Mouse (Mus musculus) right cerebral cortex, postnatal 36 days (tissue): ENCODE measurements around the gene D1Pas1.
A peak's percentile ranks its signal among the peaks of the same experiment; 100 is the strongest.

Source experiments
- DNase-seq, 2 experiments: peaks; one replicate each; pipeline ENCODE4 v3.0.0; 2022; ENCODE audit warnings: low spot score in 2 of 2, mixed read lengths in 1 of 2

The D1Pas1 gene

GRCm38 (mm10) chr1:186967201-186967812, at the start of gene D1Pas1:
Gene D1Pas1 (plus strand): TSS chr1:186967416.
- no peak for DNase-seq

GRCm38 (mm10) chr1:186922489-186923370, 44.5 kb upstream of the D1Pas1 start:
- no peak for DNase-seq

- DNase-seq, result no peak
These were observed 43.2 kb upstream of the D1Pas1 start for GRCm38 (mm10) chr1:186924027-186924426.

DNA sequence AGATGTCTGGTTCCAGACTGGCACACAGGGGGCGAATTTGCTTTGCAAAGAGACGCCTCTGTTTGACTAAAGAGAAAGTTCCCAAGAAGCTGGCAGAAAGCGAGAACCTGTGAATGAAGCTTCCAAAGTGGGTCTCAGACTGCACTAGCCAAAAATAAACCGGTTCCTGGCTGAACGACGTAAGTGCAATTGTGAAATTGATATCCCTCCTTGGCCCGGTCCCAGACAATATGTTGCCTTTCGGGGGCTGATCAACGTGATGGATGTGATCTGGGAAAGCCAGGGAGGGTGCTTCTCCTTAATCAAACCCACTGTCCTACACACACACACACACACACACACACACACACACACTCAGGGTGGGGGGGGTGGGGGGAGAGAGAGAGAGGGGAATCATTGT, 41.8 kb upstream of the D1Pas1 start:
- DNase-seq, result peak in 1 of 2 experiments; percentile 1

GRCm38 (mm10) chr1:186926316-186926949, 40.8 kb upstream of the D1Pas1 start:
- no peak for DNase-seq

- DNase-seq, result no peak
These were observed 40.3 kb upstream of the D1Pas1 start for GRCm38 (mm10) chr1:186926950-186927316.

DNA sequence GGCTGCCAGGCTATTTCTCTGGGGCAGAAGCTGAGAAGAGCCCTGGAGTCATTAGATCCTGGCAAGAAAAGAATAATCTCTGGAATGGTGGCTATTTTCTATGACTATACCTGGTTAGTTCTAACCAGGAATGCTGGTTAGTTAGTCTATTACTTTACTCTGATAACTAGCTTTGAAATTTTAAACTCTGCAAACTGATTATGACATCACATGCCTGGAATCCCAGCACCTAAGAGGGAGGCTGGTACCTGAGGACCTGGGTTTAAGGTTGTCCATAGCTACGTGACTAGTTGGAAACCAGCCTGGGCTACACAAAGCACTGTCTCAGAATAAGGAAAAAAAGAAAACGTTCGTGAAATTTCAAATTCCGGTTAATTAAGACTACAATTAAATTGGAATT, 39.7 kb upstream of the D1Pas1 start:
- DNase-seq, result no peak

DNA sequence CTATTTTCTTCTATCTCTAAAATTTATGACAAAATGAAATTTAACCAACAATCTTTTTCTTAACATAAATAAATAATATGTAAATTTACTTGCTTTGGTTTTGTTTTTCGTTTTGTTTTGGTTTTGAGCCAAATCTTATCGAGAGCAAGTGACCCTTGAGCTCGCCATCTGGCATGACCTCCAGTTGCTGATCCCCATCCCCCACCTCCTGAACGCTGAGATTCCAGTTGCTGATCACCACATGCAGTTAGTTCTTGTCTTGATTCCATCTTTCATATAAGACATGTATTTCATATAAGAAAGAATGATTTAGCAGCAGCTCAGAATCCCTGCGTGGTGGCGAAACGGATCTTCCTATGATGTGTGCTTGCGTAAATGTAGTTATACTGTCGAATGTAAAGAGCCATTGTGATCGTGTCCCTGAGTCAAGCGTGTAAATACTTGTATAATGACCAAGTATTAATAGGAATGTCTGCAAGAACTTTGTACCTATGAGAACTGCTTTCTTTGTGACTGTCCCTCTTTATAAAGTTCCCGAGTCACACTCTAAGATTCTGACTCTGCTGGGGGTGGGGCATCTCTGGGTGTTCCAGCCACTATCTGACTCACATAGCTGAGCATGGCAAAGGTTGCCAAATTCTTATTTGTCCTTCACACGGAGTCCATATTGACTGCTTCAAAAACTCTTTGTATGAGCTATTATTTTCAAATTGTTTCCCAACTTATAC, 36.9 kb upstream of the D1Pas1 start:
- no peak for DNase-seq

GRCm38 (mm10) chr1:186930888-186931233, 36.4 kb upstream of the D1Pas1 start:
- DNase-seq, result no peak

DNA sequence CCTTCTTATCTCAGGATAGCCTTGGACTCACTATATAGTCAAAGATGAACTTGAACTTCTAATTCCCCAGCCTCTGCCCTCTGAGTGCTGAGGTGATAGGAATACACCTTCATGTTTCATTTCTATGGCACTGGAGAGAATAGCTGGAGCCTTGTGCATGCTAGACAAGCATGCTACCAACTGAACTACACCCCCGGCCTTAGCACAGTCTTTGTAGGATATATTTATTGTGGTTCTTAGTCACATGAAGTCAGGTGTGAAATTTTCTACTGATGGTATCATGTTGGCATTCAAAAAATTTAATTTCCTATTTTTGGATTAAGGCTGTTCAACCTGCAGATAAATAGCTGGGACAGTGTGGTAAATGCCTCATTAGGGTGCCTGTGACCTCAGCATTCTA, 33.0 kb upstream of the D1Pas1 start:
- no peak for DNase-seq

DNA sequence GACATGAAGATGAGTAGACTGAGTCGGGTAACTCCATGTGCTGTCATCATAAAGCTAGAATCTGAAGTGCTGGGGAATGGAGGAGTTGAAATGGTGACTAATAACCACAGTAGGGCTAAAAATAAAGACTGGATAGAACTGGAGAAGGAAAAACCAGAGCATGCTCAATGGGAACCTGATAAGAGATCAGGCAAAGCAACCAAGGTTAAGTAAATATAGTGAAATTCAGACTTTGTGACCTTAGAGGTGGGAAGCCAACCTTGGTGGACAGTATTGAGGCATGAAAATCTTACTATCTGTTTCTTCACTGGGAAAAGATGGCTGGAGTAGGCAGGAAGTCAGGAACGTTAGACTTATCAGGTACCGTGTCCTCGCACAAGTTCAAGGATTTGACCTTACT, 14.8 kb upstream of the D1Pas1 start:
- DNase-seq, result no peak

GRCm38 (mm10) chr1:186954591-186954990, 12.6 kb upstream of the D1Pas1 start:
- no peak for DNase-seq

GRCm38 (mm10) chr1:186959380-186959779, 7.8 kb upstream of the D1Pas1 start:
- no peak for DNase-seq

DNA sequence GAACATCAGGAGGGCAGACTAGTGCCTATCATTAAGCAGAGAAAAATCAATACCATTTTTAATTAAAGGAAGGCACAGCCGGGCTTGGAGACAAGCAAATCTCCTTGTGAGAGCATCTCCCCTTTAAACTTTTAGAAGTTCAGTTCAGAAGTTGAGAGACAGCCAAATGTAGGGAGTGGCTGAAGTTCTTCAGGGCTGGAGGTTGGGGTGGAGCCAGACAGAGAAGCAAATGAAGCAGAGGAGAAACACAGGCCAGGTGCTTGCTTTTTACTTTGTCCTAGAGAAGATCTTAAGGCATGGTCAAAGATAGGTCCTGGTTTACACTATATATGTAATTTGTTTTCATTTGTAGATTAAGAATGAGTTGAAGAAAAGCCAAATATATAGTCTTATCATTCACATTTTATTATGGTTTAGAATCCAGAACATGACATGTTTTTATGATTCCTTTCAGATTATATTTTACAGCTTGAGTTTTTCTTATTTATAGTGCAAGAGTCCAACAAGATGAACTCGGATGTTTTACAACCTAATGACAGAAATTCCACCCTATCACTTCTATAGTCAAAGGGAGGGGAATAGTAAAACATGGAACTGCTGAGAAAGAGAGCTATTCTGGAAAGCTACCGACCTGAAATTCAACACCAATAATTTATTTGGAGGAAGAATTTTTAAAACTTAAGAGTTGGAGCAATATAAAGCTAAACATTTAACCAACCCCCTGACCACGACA, 2.9 kb upstream of the D1Pas1 start:
- no peak for DNase-seq

GRCm38 (mm10) chr1:186967926-186968325, 710 bp downstream of the D1Pas1 start:
- DNase-seq, result no peak

- no peak for DNase-seq
These were observed 9.8 kb downstream of the D1Pas1 start for GRCm38 (mm10) chr1:186976937-186977540.

- no peak for DNase-seq
These were observed 10.6 kb downstream of the D1Pas1 start for GRCm38 (mm10) chr1:186977801-186978200.

DNA sequence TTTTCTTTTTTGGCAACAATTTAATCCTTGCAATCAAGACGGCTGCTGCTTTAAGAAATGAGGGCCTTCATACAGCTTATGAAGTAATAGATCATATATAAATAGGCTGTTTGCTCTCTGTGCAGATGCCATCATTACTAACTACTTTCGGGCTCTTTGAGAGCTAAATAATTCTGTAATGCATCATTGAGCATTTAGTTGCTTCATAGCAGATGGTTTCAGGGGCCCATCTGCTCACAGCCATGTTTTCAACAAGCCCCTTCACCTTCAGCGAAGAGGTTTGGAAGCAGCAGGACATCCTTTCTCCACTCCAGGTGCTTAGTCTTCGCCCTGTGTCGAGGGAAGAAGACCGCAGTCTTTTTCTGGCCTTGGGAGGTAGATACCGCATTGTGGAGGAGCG, 12.2 kb downstream of the D1Pas1 start:
- no peak for DNase-seq

GRCm38 (mm10) chr1:186980503-186980902, 13.3 kb downstream of the D1Pas1 start:
- DNase-seq, result no peak

GRCm38 (mm10) chr1:186985131-186985530, 17.9 kb downstream of the D1Pas1 start:
- DNase-seq, result no peak

GRCm38 (mm10) chr1:186986086-186986485, 18.9 kb downstream of the D1Pas1 start:
- no peak for DNase-seq
